Mouse (Mus musculus): ENCODE results near the gene Zfp873. TPM values are rescaled to one million over a fixed set of nuclear protein-coding genes. Genes with fewer than 3 reads are reported as not detected.

The Zfp873 gene
- polyA plus RNA-seq, 1 experiment from 2014 or later, result 16.2 TPM

Other genes with a start within 250 kb of the Zfp873 start
- gene Gm4767, start 235.9 kb upstream of the Zfp873 start, polyA plus RNA-seq (2015; fragmentation: Nextera tagmentation; extraction: Ambion mirVana), result 3.7 and 3.8 TPM in 2 replicates
- 9.1 and 10.8 TPM in 2 replicates for gene Gm32687, start 184.2 kb upstream of the Zfp873 start, polyA plus RNA-seq (2015; fragmentation: Nextera tagmentation; extraction: Ambion mirVana)
- gene Zfp781, start 117.6 kb upstream of the Zfp873 start, polyA plus RNA-seq (2015; fragmentation: Nextera tagmentation; extraction: Ambion mirVana), result 7.4 and 8.2 TPM in 2 replicates
- gene BC024063, start 35.2 kb downstream of the Zfp873 start, polyA plus RNA-seq (2015; fragmentation: Nextera tagmentation; extraction: Ambion mirVana), result 6.5 and 7.5 TPM in 2 replicates
- 9.8 and 11.0 TPM in 2 replicates for gene AU041133, start 79.9 kb downstream of the Zfp873 start, polyA plus RNA-seq (2015; fragmentation: Nextera tagmentation; extraction: Ambion mirVana)
- gene Zfp938, start 193.2 kb downstream of the Zfp873 start, polyA plus RNA-seq (2015; fragmentation: Nextera tagmentation; extraction: Ambion mirVana), result 29.9 and 33.0 TPM in 2 replicates

All from midbrain, embryonic 16.5 days (tissue).